In the genomic region with DNA sequence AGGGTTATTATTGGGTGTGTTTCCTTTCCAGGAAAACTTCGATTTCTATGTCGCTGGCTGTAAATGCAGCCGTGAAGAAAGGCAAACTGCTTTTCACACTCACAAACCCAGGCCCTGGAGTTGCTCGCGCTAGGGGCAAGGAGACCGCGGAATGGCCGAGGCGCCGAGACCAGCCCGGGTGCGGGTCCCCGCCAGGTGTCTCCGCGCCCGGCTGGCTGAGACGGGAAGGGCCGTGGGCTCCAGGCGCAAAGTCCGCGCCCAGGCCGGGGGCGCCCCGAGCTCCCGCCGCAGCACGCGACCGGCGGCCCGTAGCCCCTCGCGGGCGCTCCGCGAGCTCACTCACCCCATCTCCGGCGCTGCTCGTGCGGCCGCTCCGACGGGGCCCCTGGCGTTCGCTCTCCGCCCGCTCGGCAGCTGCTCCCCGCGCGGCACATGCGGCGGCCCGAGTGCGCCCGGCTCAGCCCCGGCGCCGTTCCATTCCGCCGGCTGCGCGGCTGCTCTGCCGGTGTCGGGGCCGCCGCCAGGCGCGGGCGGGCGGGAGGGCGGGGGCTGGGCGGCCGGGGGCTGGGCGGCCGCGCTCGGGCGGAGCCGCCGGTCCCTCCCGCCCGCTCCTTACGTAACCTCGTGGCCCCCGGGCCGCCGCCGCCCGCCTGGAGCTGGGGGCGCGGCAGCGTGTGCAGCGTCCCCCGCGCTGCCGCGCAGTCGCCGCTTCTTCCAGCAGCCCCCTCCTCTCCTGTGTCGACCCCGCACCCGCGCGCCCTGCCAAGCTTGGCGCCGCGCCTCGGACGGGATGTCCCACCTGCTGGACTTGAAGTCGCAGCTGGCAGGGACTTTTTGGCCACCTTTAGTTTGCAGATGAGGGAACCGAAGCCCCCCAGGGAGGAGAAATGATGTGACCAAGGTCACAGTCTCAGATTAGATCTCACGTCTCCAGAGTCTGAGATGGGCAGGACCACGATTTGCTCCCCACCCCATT, we compare ENCODE assay signal across 8 mouse cellular contexts. TPM values are rescaled to one million over a fixed set of nuclear protein-coding genes. Genes with fewer than 3 reads are reported as not detected.
DNase-seq lines count a peak whose midpoint lies in the region; ATAC-seq and TF ChIP-seq lines count a peak whose summit lies in the region.

No protein-coding gene starts in this region.

- no peak for TF ChIP-seq EP300 in stomach, postnatal 0 days (optimal IDR thresholded peaks at IDR 0.05)

- TF ChIP-seq CTCF in stomach, postnatal 0 days (IDR thresholded peaks at IDR 0.05; ENCODE audit: low read depth) = no peak; the same call in 1 of the 2 replicates

- no peaks in the 10 kb centered on the region for H3K36me3 ChIP-seq in heart, embryonic 11.5 days (ENCODE audit: control insufficient read depth, insufficient read depth, low read length)
- H3K36me3 ChIP-seq in kidney, embryonic 15.5 days = no peaks in the 10 kb centered on the region
- no peaks in the 10 kb centered on the region for H3K36me3 ChIP-seq in stomach, postnatal 0 days (ENCODE audit: control insufficient read depth, insufficient read depth, low read length)

- H3K4me3 ChIP-seq in heart, embryonic 11.5 days (ENCODE audit: low read depth, low read length) = peak overlapping the region; percentile 86
- peak overlapping the region; percentile 64 for H3K4me3 ChIP-seq in kidney, embryonic 15.5 days (replicated peaks)
- H3K4me3 ChIP-seq in stomach, postnatal 0 days (ENCODE audit: low read depth, low read length) = peak overlapping the region; percentile 62

- under 1% methylated on average over 91 of the region's 114 CpGs for WGBS in heart, embryonic 11.5 days (ENCODE audit: insufficient replicate concordance)
- 1% methylated on average over 96 of the region's 114 CpGs for WGBS in kidney, embryonic 15.5 days
- WGBS in stomach, postnatal 0 days = under 1% methylated on average over 83 of the region's 114 CpGs

- peak overlapping the region; percentile 93 for H3K9ac ChIP-seq in heart, embryonic 11.5 days (ENCODE audit: low read depth, low read length)
- peak overlapping the region; percentile 66 for H3K9ac ChIP-seq in kidney, embryonic 15.5 days
- H3K9ac ChIP-seq in stomach, postnatal 0 days (ENCODE audit: low read length) = peak overlapping the region; percentile 64

- DNase-seq in thymus, postnatal 36 days = peak; percentile 3 to 8
- DNase-seq in thymus, adult 18-20 months = no peak
- DNase-seq in cerebellum, postnatal 36 days = peak; percentile 39 to 40
- DNase-seq in stomach, postnatal 0 days (ENCODE audit: low spot score) = peak; percentile 61
- DNase-seq in spleen, adult 18-20 months = no peak

- H3K27me3 ChIP-seq in heart, embryonic 11.5 days (ENCODE audit: control insufficient read depth, insufficient read depth, low read length) = peaks cover 12% of the 10 kb centered on the region; the same call in 1 of the 2 replicates
- peaks cover 57% of the 10 kb centered on the region for H3K27me3 ChIP-seq in kidney, embryonic 15.5 days
- H3K27me3 ChIP-seq in stomach, postnatal 0 days (ENCODE audit: control insufficient read depth, insufficient read depth, low read length) = no peaks in the 10 kb centered on the region

- H3K4me2 ChIP-seq in heart, embryonic 11.5 days = peak overlapping the region; percentile 89
- H3K4me2 ChIP-seq in kidney, embryonic 15.5 days = peak overlapping the region; percentile 94
- peak overlapping the region; percentile 94 for H3K4me2 ChIP-seq in stomach, postnatal 0 days (replicated peaks; ENCODE audit: low read depth)

- H3K27ac ChIP-seq in heart, embryonic 11.5 days (ENCODE audit: low read depth, low read length) = peak overlapping the region; percentile 89
- H3K27ac ChIP-seq in kidney, embryonic 15.5 days = no peak overlapping the region
- peak overlapping the region; percentile 76 for H3K27ac ChIP-seq in stomach, postnatal 0 days (replicated peaks)

- ATAC-seq in heart, embryonic 11.5 days (replicated peaks; ENCODE audit: insufficient number of reproducible peaks, low FRiP score, low TSS enrichment) = peak; percentile 67
- ATAC-seq in kidney, embryonic 15.5 days (replicated peaks; ENCODE audit: low FRiP score) = peak; percentile 75
- ATAC-seq in megakaryocyte progenitor cell, adult 5-6 weeks (replicated peaks; ENCODE audit: poor library complexity) = peak; percentile 29; the same call in 1 of the 2 replicates
- ATAC-seq in stomach, postnatal 0 days (ENCODE audit: low FRiP score, low TSS enrichment) = peak; percentile 63

- 0 out of 2 replicates have a peak, but pooled peaks cover 3% of the 10 kb centered on the region for H3K9me3 ChIP-seq in heart, embryonic 11.5 days (replicated peaks; ENCODE audit: control insufficient read depth, low read length)
- H3K9me3 ChIP-seq in kidney, embryonic 15.5 days (replicated peaks) = no peaks in the 10 kb centered on the region
- H3K9me3 ChIP-seq in stomach, postnatal 0 days (ENCODE audit: control insufficient read depth, low read length) = no peaks in the 10 kb centered on the region

- H3K4me1 ChIP-seq in heart, embryonic 11.5 days (ENCODE audit: control insufficient read depth, insufficient read depth, low read length) = peaks cover 26% of the 10 kb centered on the region
- H3K4me1 ChIP-seq in kidney, embryonic 15.5 days = peaks cover 14% of the 10 kb centered on the region
- no peaks in the 10 kb centered on the region for H3K4me1 ChIP-seq in stomach, postnatal 0 days (replicated peaks; ENCODE audit: control insufficient read depth, insufficient read depth)

RNA-seq across cellular contexts. Expression of gene Homer2, which starts 0.6 kb away (rescaled TPM):
- polyA plus RNA-seq in heart, embryonic 11.5 days (2014; fragmentation: Nextera tagmentation; extraction: Ambion mirVana) = 121 and 129 TPM in 2 replicates
- 13.3 and 14.8 TPM in 2 replicates for polyA plus RNA-seq in kidney, embryonic 15.5 days (2015; fragmentation: Nextera tagmentation; extraction: Ambion mirVana)
- 0.44 TPM in 2 replicates for total RNA-seq in megakaryocyte progenitor cell, adult 5-6 weeks (2015)
- 0.71 and 0.74 TPM in 2 replicates for total RNA-seq in megakaryocyte progenitor cell, adult 5-6 weeks (2017)
- polyA plus RNA-seq in stomach, postnatal 0 days (2015; fragmentation: Nextera tagmentation; extraction: Ambion mirVana) = 47.4 and 48.4 TPM in 2 replicates

RNA-seq across cellular contexts. Expression of gene Ramac, which starts 56.0 kb away (rescaled TPM):
- 78.3 and 91.3 TPM in 2 replicates for polyA plus RNA-seq in heart, embryonic 11.5 days (2014; fragmentation: Nextera tagmentation; extraction: Ambion mirVana)
- 125 and 138 TPM in 2 replicates for polyA plus RNA-seq in kidney, embryonic 15.5 days (2015; fragmentation: Nextera tagmentation; extraction: Ambion mirVana)
- 92.8 and 94.7 TPM in 2 replicates for total RNA-seq in megakaryocyte progenitor cell, adult 5-6 weeks (2015)
- total RNA-seq in megakaryocyte progenitor cell, adult 5-6 weeks (2017) = 75.0 and 79.8 TPM in 2 replicates
- polyA plus RNA-seq in stomach, postnatal 0 days (2015; fragmentation: Nextera tagmentation; extraction: Ambion mirVana) = 128 and 134 TPM in 2 replicates

Comparison
In these comparisons a context has a peak if more than half of its experiments do, and no peak if none do; other contexts are left out.
1. DNase-seq: peak in thymus, postnatal 36 days (2 of 2), cerebellum, postnatal 36 days (2 of 2) and stomach, postnatal 0 days (single experiment); none in thymus, adult 18-20 months (0 of 2) and spleen, adult 18-20 months (0 of 2).
2. Peak in every context shown above with its lines, with median percentiles within 50 percentile points of each other: ATAC-seq, H3K4me2 ChIP-seq, H3K4me3 ChIP-seq and H3K9ac ChIP-seq.